Mouse (Mus musculus): Measurements from ENCODE around the gene Fbf1. TPM values are rescaled to one million over a fixed set of nuclear protein-coding genes. Genes with fewer than 3 reads are reported as not detected.
A peak's percentile ranks its signal among the peaks of the same experiment; 100 is the strongest.
"Not testable (repeated sequence)": the region's sequence is repeated elsewhere in the genome, so short reads cannot be mapped to it uniquely, and the experiment has no call there.

Gene Fbf1
- total RNA-seq, 2 experiments from 2014 or later = 85.5 to 87.1 TPM

DNA sequence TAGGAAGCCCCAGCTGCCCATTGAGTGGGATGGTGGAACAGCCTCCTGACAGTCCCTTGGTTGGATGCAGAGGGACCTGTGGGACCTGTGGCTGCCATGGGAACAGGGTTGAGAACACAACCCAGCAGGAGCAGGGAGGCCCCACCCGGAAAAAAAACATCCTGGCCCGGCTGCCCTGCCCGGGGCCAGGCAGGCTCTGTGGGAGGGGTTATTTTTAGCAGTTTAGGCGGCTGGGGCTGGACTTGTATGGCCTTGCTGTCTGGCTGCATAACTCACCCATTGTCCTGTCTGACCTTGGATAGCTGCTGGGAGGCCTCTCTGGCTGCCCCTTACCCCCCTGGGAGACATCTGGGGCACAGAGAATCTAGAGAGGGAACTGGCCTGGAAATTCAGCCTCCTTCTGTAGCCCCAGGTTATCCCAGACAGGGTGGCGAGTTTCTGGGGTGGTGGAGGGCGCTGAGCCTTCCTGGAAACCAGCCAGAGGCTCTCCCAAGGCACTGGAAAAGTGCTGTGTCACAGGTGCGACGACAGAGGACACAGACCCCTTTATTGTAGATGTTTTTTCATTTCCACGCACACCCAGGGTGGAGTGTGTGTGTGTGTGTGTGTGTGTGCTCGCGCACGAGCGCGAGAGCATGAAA, 63.8 kb downstream of the Fbf1 start:
- intact Hi-C loops (cut with DNase I) = no loop called here
- H3K27ac ChIP-seq = peak overlapping the region; percentile 64
- TF ChIP-seq CTCF (IDR thresholded peaks at IDR 0.05) = no peak

DNA sequence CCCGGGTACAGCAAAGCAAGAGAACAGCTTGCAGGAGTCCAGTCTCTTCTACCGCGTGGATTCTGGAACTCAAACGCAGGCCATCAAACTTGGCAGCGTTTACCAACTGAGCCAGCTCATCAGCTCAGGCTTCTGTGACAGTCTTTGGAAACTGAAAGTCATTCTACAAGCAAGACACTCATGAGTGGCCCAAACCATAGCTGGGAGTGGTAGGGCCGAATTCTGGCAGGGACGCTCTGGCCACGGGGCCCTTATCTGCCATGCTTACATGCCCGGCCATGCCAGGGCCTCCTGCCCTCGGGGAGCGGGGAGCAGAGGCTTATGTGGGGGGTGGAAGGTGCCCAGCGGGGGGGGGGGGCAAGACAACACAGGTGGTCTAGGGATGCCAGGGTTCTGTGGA, 64.4 kb downstream of the Fbf1 start:
- no peak for DNase-seq (ENCODE audit: extremely low spot score in 1 of 2, low spot score in 2 of 2)
- intact Hi-C loops (cut with DNase I) = no loop called here
- Histone ChIP-seq H3K27ac (peak overlapping the region; percentile 64), H3K4me3 (no peak overlapping the region)
- TF ChIP-seq CTCF (IDR thresholded peaks at IDR 0.05) = no peak

More for the DNA sequence above, 63.8 kb downstream of the Fbf1 start:
- DNase-seq (ENCODE audit: extremely low spot score in 1 of 2, low spot score in 2 of 2) = no peak
- no peak overlapping the region for H3K4me3 ChIP-seq

GRCm38 (mm10) chr11:116102472-116102871, 65.5 kb downstream of the Fbf1 start:
- Histone ChIP-seq H3K4me3 (no peak overlapping the region), H3K27ac (peak overlapping the region; percentile 76)
- DNase-seq (ENCODE audit: extremely low spot score in 1 of 2, low spot score in 2 of 2) = no peak
- TF ChIP-seq CTCF (IDR thresholded peaks at IDR 0.05) = no peak
- intact Hi-C loops (cut with DNase I) = no loop called here

- intact Hi-C loops (cut with DNase I) = no loop called here
- TF ChIP-seq CTCF (IDR thresholded peaks at IDR 0.05) = no peak; the same call in 1 of the 2 replicates
- Histone ChIP-seq H3K27ac (peak overlapping the region; percentile 76), H3K4me3 (no peak overlapping the region)
- no peak for DNase-seq (ENCODE audit: extremely low spot score in 1 of 2, low spot score in 2 of 2)
Observed at GRCm38 (mm10) chr11:116101931-116102381, 66.0 kb downstream of the Fbf1 start.

- H3K4me3 ChIP-seq = no peak overlapping the region
- no peak for TF ChIP-seq CTCF (IDR thresholded peaks at IDR 0.05)
- DNase-seq (ENCODE audit: extremely low spot score in 1 of 2, low spot score in 2 of 2) = no peak
- intact Hi-C loops (cut with DNase I) = no loop called here
- peak overlapping the region; percentile 76 for H3K27ac ChIP-seq
Observed at GRCm38 (mm10) chr11:116100839-116101238, 67.1 kb downstream of the Fbf1 start.

GRCm38 (mm10) chr11:116100385-116100784, 67.6 kb downstream of the Fbf1 start:
- TF ChIP-seq CTCF (IDR thresholded peaks at IDR 0.05) = no peak
- Histone ChIP-seq H3K27ac (no peak overlapping the region), H3K4me3 (no peak overlapping the region)
- intact Hi-C loops (cut with DNase I) = no loop called here
- no peak for DNase-seq (ENCODE audit: extremely low spot score in 1 of 2, low spot score in 2 of 2)

GRCm38 (mm10) chr11:116099462-116099861, 68.5 kb downstream of the Fbf1 start:
- Histone ChIP-seq H3K4me3 (no peak overlapping the region), H3K27ac (0 out of 2 replicates have a peak overlapping the region, but pooled peaks have one; percentile 36)
- no peak for TF ChIP-seq CTCF (IDR thresholded peaks at IDR 0.05)
- DNase-seq (ENCODE audit: extremely low spot score in 1 of 2, low spot score in 2 of 2) = no peak
- intact Hi-C loops (cut with DNase I) = no loop called here

- no peak for DNase-seq (ENCODE audit: extremely low spot score in 1 of 2, low spot score in 2 of 2)
- intact Hi-C loops (cut with DNase I) = no loop called here
- no peak for TF ChIP-seq CTCF (IDR thresholded peaks at IDR 0.05)
- H3K4me3 ChIP-seq = no peak overlapping the region
- 0 out of 2 replicates have a peak overlapping the region, but pooled peaks have one; percentile 36 for H3K27ac ChIP-seq
Observed at GRCm38 (mm10) chr11:116098711-116099460, 69.1 kb downstream of the Fbf1 start.

- peak; percentile 52 for TF ChIP-seq CTCF (IDR thresholded peaks at IDR 0.05)
- Histone ChIP-seq H3K4me3 (no peak overlapping the region), H3K27ac (no peak overlapping the region)
- intact Hi-C loops (cut with DNase I) = no loop called here
- no peak for DNase-seq (ENCODE audit: extremely low spot score in 1 of 2, low spot score in 2 of 2)
Observed at GRCm38 (mm10) chr11:116096213-116097108, 71.5 kb downstream of the Fbf1 start.

DNA sequence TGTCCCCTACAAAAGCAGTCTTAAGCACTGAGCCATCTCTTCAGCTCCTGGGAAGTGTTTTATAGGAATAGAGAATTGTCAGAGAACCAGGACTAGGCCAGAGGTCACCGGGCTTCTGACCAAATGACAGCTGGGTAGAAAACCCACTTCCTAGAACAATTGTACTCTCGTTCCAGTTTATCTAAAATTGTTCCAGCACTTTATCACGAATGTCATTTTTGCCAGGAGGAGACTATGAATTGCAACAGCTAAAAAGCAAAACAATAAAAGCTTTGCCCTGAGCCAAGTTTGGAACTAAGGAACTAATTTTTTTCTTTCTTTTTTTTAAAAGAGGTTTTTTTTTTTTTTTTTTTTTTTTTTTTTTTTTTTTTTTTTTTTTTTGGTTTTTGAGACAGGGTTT, 72.4 kb downstream of the Fbf1 start:
- DNase-seq (ENCODE audit: extremely low spot score in 1 of 2, low spot score in 2 of 2) = no peak
- TF ChIP-seq CTCF (IDR thresholded peaks at IDR 0.05) = no peak
- intact Hi-C loops (cut with DNase I) = no loop called here
- H3K4me3 ChIP-seq = no peak overlapping the region
- H3K27ac ChIP-seq = no peak overlapping the region

DNA sequence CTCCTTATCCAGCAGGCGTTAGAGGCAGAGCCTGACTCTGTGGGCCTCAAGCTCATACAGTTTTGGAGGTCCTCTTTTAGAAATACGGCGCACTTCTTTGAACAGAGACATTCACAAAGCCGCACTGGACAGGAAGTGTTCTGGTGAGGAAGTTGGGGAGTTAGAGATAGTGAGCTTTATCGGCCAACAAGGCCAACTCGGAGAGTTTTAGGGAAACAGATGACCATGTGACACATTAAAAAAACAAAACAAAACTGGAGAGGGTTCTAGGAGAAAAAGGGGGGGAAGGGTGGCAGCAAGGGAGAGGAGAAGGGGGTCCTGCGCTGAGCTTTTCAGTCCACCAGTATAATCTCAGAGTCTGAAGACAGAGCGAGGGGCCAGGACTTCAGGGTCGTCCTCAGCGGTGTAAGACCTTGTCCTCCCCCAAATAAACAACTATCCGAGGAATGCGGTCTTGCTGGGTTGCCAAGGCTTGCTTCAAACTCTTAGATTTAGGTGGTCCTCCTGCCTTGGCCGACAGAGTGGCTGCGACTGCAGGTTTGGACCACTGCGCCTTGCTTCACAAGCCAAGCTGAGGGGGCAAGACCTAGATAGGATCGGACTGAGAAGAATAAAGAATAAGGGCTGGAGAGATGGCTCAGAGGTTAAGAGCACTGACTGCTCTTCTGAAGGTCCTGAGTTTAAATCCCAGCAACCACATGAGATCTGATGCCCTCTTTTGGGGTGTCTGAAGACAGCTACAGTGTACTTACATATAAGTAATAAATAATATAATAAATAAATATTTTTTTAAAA, 74.0 kb downstream of the Fbf1 start:
- TF ChIP-seq CTCF (IDR thresholded peaks at IDR 0.05) = no peak
- Histone ChIP-seq H3K4me3 (no peak overlapping the region), H3K27ac (peak overlapping the region; percentile 73)
- no peak for DNase-seq (ENCODE audit: extremely low spot score in 1 of 2, low spot score in 2 of 2)
- intact Hi-C loops (cut with DNase I) = no loop called here

DNA sequence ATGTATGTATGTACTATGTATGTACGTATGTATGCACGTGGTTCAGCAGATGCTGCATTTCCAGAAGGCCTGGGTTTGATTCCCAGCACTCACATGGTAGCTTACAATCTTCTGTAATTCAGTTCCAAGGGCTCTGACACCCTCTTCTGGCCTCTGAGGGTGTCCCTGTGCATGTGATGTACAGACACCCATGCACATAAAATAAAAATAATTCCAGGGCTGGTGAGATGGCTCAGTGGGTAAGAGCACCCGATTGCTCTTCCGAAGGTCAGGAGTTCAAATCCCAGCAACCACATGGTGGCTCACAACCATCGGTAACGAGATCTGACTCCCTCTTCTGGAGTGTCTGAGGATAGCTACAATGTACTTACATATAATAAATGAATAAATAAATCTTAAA, 75.0 kb downstream of the Fbf1 start:
- intact Hi-C loops (cut with DNase I); DNase-seq (ENCODE audit: extremely low spot score in 1 of 2, low spot score in 2 of 2); H3K4me3 ChIP-seq; H3K27ac ChIP-seq: not testable (repeated sequence)

Measured in left cerebral cortex, adult 2 months (tissue).